Mouse (Mus musculus) E14TG2a.4 (cell line): Measurements from ENCODE around the gene Myo5a.

Source experiments
- CTCF ChIP-seq: conservative IDR thresholded peaks from 2 replicates; pipeline ENCODE4 v1.5.1; 2014; ENCODE audit warnings: low read length
- NANOG ChIP-seq: IDR thresholded peaks from 2 replicates; pipeline ENCODE4 v1.6.1; 2014; ENCODE audit warnings: borderline replicate concordance, low read length, mixed read lengths

GRCm38 (mm10) chr9:75034691-75035090 is 36.1 kb upstream of the Myo5a start:
- TF ChIP-seq CTCF, result no peak
- TF ChIP-seq NANOG, result no peak
